8 mouse cellular contexts compared by ENCODE assay signal in genomic region chr5:100498436-100499180, GRCm38 (mm10). TPM values are rescaled to one million over a fixed set of nuclear protein-coding genes. Genes with fewer than 3 reads are reported as not detected.
DNase-seq lines count a peak whose midpoint lies in the region; ATAC-seq and TF ChIP-seq lines count a peak whose summit lies in the region.

No protein-coding gene starts in this region.

- no peaks in the 10 kb centered on the region for H3K9me3 ChIP-seq in ES-Bruce4 (replicated peaks; ENCODE audit: control insufficient read depth, insufficient read depth, low read length, poor library complexity, severe bottlenecking)
- no peaks in the 10 kb centered on the region for H3K9me3 ChIP-seq in forebrain, embryonic 14.5 days (replicated peaks; ENCODE audit: control insufficient read depth, low read length)
- no peaks in the 10 kb centered on the region for H3K9me3 ChIP-seq in neural tube, embryonic 13.5 days

- under 1% methylated on average over 46 of the region's 46 CpGs for WGBS in forebrain, embryonic 14.5 days
- under 1% methylated on average over 46 of the region's 46 CpGs for WGBS in neural tube, embryonic 13.5 days

- TF ChIP-seq CTCF in ES-Bruce4 (IDR thresholded peaks at IDR 0.05; ENCODE audit: low read depth, low read length) = no peak
- no peak for TF ChIP-seq CTCF in testis, adult 2 months (IDR thresholded peaks at IDR 0.05; ENCODE audit: control insufficient read depth, insufficient read depth, insufficient replicate concordance, low read depth, low read length)

- no peaks in the 10 kb centered on the region for H3K36me3 ChIP-seq in ES-Bruce4 (ENCODE audit: control insufficient read depth, insufficient read depth, low read length, poor library complexity, severe bottlenecking)
- no peaks in the 10 kb centered on the region for H3K36me3 ChIP-seq in forebrain, embryonic 14.5 days (ENCODE audit: control insufficient read depth, insufficient read depth, low read length)
- H3K36me3 ChIP-seq in neural tube, embryonic 13.5 days = no peaks in the 10 kb centered on the region
- no peaks in the 10 kb centered on the region for H3K36me3 ChIP-seq in testis, adult 2 months (ENCODE audit: control insufficient read depth, insufficient read depth, low read length)

- H3K27me3 ChIP-seq in ES-Bruce4 (ENCODE audit: control insufficient read depth, insufficient read depth, low read length, poor library complexity, severe bottlenecking) = no peaks in the 10 kb centered on the region
- no peaks in the 10 kb centered on the region for H3K27me3 ChIP-seq in forebrain, embryonic 14.5 days (replicated peaks; ENCODE audit: control insufficient read depth, insufficient read depth, low read length)
- no peaks in the 10 kb centered on the region for H3K27me3 ChIP-seq in neural tube, embryonic 13.5 days
- H3K27me3 ChIP-seq in testis, adult 2 months (ENCODE audit: control insufficient read depth, insufficient read depth, low read length) = no peaks in the 10 kb centered on the region

- TF ChIP-seq EP300 in ES-Bruce4 (IDR thresholded peaks at IDR 0.05; ENCODE audit: insufficient read depth, low read depth, low read length) = no peak

- intact Hi-C loops in heart, postnatal 10 days (cut with DNase I) = loop anchor here (2.0 to 5.0 kb wide), 3 partner anchors 20 to 81 kb away; partner anchors contain the start of genes Cops4 and Sec31a

- H3K4me2 ChIP-seq in forebrain, embryonic 14.5 days (ENCODE audit: low read length) = peak overlapping the region; percentile 84
- peak overlapping the region; percentile 99 for H3K4me2 ChIP-seq in neural tube, embryonic 13.5 days

- no peaks in the 10 kb centered on the region for H3K4me1 ChIP-seq in ES-Bruce4 (ENCODE audit: control insufficient read depth, insufficient read depth, low read length)
- H3K4me1 ChIP-seq in forebrain, embryonic 14.5 days (ENCODE audit: control insufficient read depth, insufficient read depth, low read length) = peaks cover 15% of the 10 kb centered on the region
- peaks cover 23% of the 10 kb centered on the region for H3K4me1 ChIP-seq in neural tube, embryonic 13.5 days (replicated peaks)
- peaks cover 8% of the 10 kb centered on the region for H3K4me1 ChIP-seq in testis, adult 2 months (ENCODE audit: control insufficient read depth, insufficient read depth, low read length)

- peak; percentile 80 for DNase-seq in forebrain, embryonic 14.5 days (ENCODE audit: low spot score)
- DNase-seq in heart, postnatal 10 days = peak; percentile 84 to 86
- DNase-seq in kidney, postnatal 4 days = peak; percentile 84 to 91
- peak; percentile 85 to 89 for DNase-seq in lung, adult 18-20 months

- no peak for TF ChIP-seq POLR2A in ES-Bruce4 (IDR thresholded peaks at IDR 0.05; ENCODE audit: insufficient read depth, low read length)
- no peak for TF ChIP-seq POLR2A in testis, adult 2 months (IDR thresholded peaks at IDR 0.05; ENCODE audit: control insufficient read depth, low read depth, low read length)

- H3K4me3 ChIP-seq in ES-Bruce4 (ENCODE audit: low read depth, low read length) = peak overlapping the region; percentile 88
- H3K4me3 ChIP-seq in forebrain, embryonic 14.5 days (ENCODE audit: low read depth, low read length) = peak overlapping the region; percentile 69
- H3K4me3 ChIP-seq in neural tube, embryonic 13.5 days = peak overlapping the region; percentile 87
- H3K4me3 ChIP-seq in testis, adult 2 months (ENCODE audit: control insufficient read depth, low read depth, low read length) = peak overlapping the region; percentile 93

- peak overlapping the region; percentile 43 for H3K9ac ChIP-seq in ES-Bruce4 (ENCODE audit: low read depth, poor library complexity, severe bottlenecking)
- peak overlapping the region; percentile 86 for H3K9ac ChIP-seq in forebrain, embryonic 14.5 days (ENCODE audit: low read length)
- H3K9ac ChIP-seq in neural tube, embryonic 13.5 days = peak overlapping the region; percentile 87

- peak; percentile 74 for ATAC-seq in cerebellum, adult (ENCODE audit: insufficient number of reproducible peaks, low FRiP score, low TSS enrichment)
- ATAC-seq in forebrain, embryonic 14.5 days = peak; percentile 67
- ATAC-seq in neural tube, embryonic 13.5 days (ENCODE audit: low read depth) = peak; percentile 54

- H3K27ac ChIP-seq in ES-Bruce4 (ENCODE audit: insufficient read depth, low read length) = no peak overlapping the region
- peak overlapping the region; percentile 48 for H3K27ac ChIP-seq in forebrain, embryonic 14.5 days (ENCODE audit: low read depth, low read length)
- H3K27ac ChIP-seq in neural tube, embryonic 13.5 days (replicated peaks) = peak overlapping the region; percentile 68
- peak overlapping the region; percentile 54 for H3K27ac ChIP-seq in testis, adult 2 months (ENCODE audit: control insufficient read depth, insufficient read depth, low read depth, low read length)

RNA-seq across cellular contexts. Expression of gene Lin54, which starts 1.8 kb away (rescaled TPM):
- polyA plus RNA-seq in ES-Bruce4 (2011; ENCODE audit: insufficient read depth, insufficient read length, low read depth, missing spikeins) = 31.9 and 34.9 TPM in 2 replicates
- 9.8 and 10.5 TPM in 2 replicates for polyA plus RNA-seq in forebrain, embryonic 14.5 days (2014; fragmentation: Nextera tagmentation; extraction: Ambion mirVana)
- total RNA-seq in heart, postnatal 10 days (2021) = 10 to 100 TPM; 12.0 to 14.7 TPM
- 6.7 and 8.4 TPM in 2 replicates for polyA plus RNA-seq in neural tube, embryonic 13.5 days (2015; fragmentation: Nextera tagmentation; extraction: Ambion mirVana)
- 13.8 and 14.8 TPM in 2 replicates for polyA plus RNA-seq in testis, adult 2 months (2012; rRNA removed)

RNA-seq across cellular contexts. Expression of gene Cops4, which starts 19.5 kb away (rescaled TPM):
- polyA plus RNA-seq in ES-Bruce4 (2011; ENCODE audit: insufficient read depth, insufficient read length, low read depth, missing spikeins) = 104 and 118 TPM in 2 replicates
- polyA plus RNA-seq in forebrain, embryonic 14.5 days (2014; fragmentation: Nextera tagmentation; extraction: Ambion mirVana) = 203 and 211 TPM in 2 replicates
- total RNA-seq in heart, postnatal 10 days (2021) = 10 to 100 TPM; 82.2 to 87.9 TPM
- polyA plus RNA-seq in neural tube, embryonic 13.5 days (2015; fragmentation: Nextera tagmentation; extraction: Ambion mirVana) = 195 TPM in 2 replicates
- polyA plus RNA-seq in testis, adult 2 months (2012; rRNA removed) = 118 and 132 TPM in 2 replicates
